Mouse (Mus musculus) olfactory bulb, adult 2 months (tissue): ENCODE measurements around the gene Prss57.

Source experiments
- CTCF ChIP-seq: fragments of 200-500 bp; IDR thresholded peaks from 2 replicates; pipeline ENCODE4 v1.5.1; 2012; ENCODE audit warnings: low read depth, mild to moderate bottlenecking, low read length, moderate library complexity; ENCODE audit not compliant: insufficient read depth
- POLR2A ChIP-seq: fragments of 200-500 bp; IDR thresholded peaks from 2 replicates; pipeline ENCODE4 v1.6.1; 2012; ENCODE audit warnings: mild to moderate bottlenecking, low read depth, low read length, moderate library complexity; ENCODE audit not compliant: insufficient read depth

GRCm38 (mm10) chr10:79767372-79768244 lies 23.2 kb downstream of the Prss57 start:
- TF ChIP-seq CTCF (no peak), POLR2A (no peak)
